Mouse (Mus musculus) forebrain, postnatal 0 days (tissue): ENCODE data around the gene Taf1d. TPM values are rescaled to one million over a fixed set of nuclear protein-coding genes. Genes with fewer than 3 reads are reported as not detected.
"Not testable (repeated sequence)": the region's sequence is repeated elsewhere in the genome, so short reads cannot be mapped to it uniquely, and the experiment has no call there.

Experiments
- ATAC-seq: fragments of 200-750 bp; cut with Nextera tagmentation; 2 replicates; pipeline ENCODE4 v1.8.0; 2017; ENCODE audit warnings: mild to moderate bottlenecking, moderate library complexity
- DNase-seq: peaks from one replicate; pipeline ENCODE4 v3.0.0-alpha.2; 2015
- H3K27ac ChIP-seq: fragments of 300-500 bp; sonication (generic); 2 replicates; pipeline ENCODE4 v1.5.1; 2014; ENCODE audit warnings: low read depth, mild to moderate bottlenecking, antibody characterized with exemption, low read length, moderate library complexity, mixed read lengths
- H3K27me3 ChIP-seq: fragments of 300-500 bp; sonication (generic); 2 replicates; pipeline ENCODE4 v1.6.1; 2014; ENCODE audit warnings: mild to moderate bottlenecking, low read length, mixed read lengths; ENCODE audit not compliant: insufficient read depth
- H3K36me3 ChIP-seq: fragments of 300-500 bp; sonication (generic); 2 replicates; pipeline ENCODE4 v1.6.1; 2014; ENCODE audit warnings: mild to moderate bottlenecking, moderate library complexity; ENCODE audit not compliant: insufficient read depth
- H3K4me1 ChIP-seq: fragments of 300-500 bp; sonication (generic); 2 replicates; pipeline ENCODE4 v1.6.1; 2014; ENCODE audit warnings: antibody characterized with exemption; ENCODE audit not compliant: insufficient read depth
- H3K4me2 ChIP-seq: fragments of 300-500 bp; sonication (generic); 2 replicates; pipeline ENCODE4 v1.6.1; 2014; ENCODE audit warnings: low read depth, mild to moderate bottlenecking, moderate library complexity
- H3K4me3 ChIP-seq: fragments of 300-500 bp; sonication (generic); 2 replicates; pipeline ENCODE4 v1.5.1; 2014; ENCODE audit warnings: low read depth, low read length, mixed read lengths
- H3K9ac ChIP-seq: fragments of 300-500 bp; sonication (generic); 2 replicates; pipeline ENCODE4 v1.6.1; 2014; ENCODE audit warnings: mild to moderate bottlenecking
- H3K9me3 ChIP-seq: fragments of 300-500 bp; sonication (generic); 2 replicates; pipeline ENCODE4 v1.6.1; 2016; ENCODE audit warnings: low read length
- CTCF ChIP-seq: sonication (generic); IDR thresholded peaks from 2 replicates; pipeline ENCODE4 v1.5.1; 2016; ENCODE audit warnings: antibody characterized with exemption, control low read depth, low read depth
- whole genome bisulfite sequencing: fragments of 180-500 bp; shearing (Covaris S2); extraction: QIAGEN DNeasy Blood & Tissue Kit; methylation state at CpG from one replicate; pipeline ENCODE4 v1.1.7; 2014; 5-methylcytosine and 5-hydroxymethylcytosine counted together
- polyA plus RNA-seq: library from polyadenylated mRNA; unstranded; fragments of >200 nt; fragmentation: Nextera tagmentation; extraction: Ambion mirVana; gene quantifications from 2 replicates; pipeline ENCODE4 v1.2.1, GENCODE M21; 2015
- total RNA-seq: library from RNA; depleted of rRNA; stranded (reverse); fragments of >200 nt; gene quantifications from 2 replicates; pipeline ENCODE4 v1.2.3, GENCODE M21; 2014

Taf1d gene
- total and polyA plus RNA-seq, 2 experiments from 2014 or later = 43.6 to 96.7 TPM

GRCm38 (mm10) chr9:15307257-15307656 lies 1.2 kb downstream of the Taf1d start:
- TF ChIP-seq CTCF = no peak
- H3K4me1 ChIP-seq = peaks cover 15% of the 10 kb centered on the region; the same call in 1 of the 2 replicates
- H3K27me3 ChIP-seq = no peaks in the 10 kb centered on the region
- peak overlapping the region; percentile 92 for H3K9ac ChIP-seq
- H3K9me3 ChIP-seq = no peaks in the 10 kb centered on the region
- no peak overlapping the region for H3K27ac ChIP-seq
- no peak for ATAC-seq
- no peak for DNase-seq
- H3K4me3 ChIP-seq = peak overlapping the region; percentile 84
- H3K4me2 ChIP-seq = peak overlapping the region; percentile 83
- 8% methylated on average over 6 of the region's 6 CpGs for whole genome bisulfite sequencing
- peaks cover 28% of the 10 kb centered on the region for H3K36me3 ChIP-seq

DNA sequence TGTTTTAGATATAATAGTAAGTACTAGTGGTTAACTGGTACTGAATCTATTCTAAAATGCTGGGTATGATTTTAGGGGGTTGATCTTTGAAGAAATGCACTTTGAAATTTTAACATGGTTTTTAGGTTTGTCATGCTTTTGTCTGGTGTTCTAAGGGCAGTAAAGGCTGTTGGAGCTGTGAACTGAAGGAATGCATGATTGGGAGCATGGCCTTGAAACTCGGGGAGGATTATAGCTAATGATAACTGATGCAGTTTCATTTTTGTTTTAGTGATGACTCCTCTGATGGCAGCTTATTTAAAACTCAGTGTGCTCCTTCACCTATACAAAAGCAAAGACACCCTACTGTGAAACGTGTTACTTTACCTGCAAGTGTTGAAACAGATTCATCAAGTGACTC lies 2.2 kb downstream of the Taf1d start:
- Histone ChIP-seq H3K36me3 (peaks cover 33% of the 10 kb centered on the region), H3K4me1 (peaks cover 15% of the 10 kb centered on the region; the same call in 1 of the 2 replicates), H3K9me3 (no peaks in the 10 kb centered on the region), H3K4me3 (no peak overlapping the region), H3K27me3 (no peaks in the 10 kb centered on the region), H3K27ac (no peak overlapping the region), H3K9ac (no peak overlapping the region), H3K4me2 (no peak overlapping the region)
- 55% methylated on average over 2 of the region's 2 CpGs for WGBS
- TF ChIP-seq CTCF = no peak
- no peak for DNase-seq
- ATAC-seq = no peak

DNA sequence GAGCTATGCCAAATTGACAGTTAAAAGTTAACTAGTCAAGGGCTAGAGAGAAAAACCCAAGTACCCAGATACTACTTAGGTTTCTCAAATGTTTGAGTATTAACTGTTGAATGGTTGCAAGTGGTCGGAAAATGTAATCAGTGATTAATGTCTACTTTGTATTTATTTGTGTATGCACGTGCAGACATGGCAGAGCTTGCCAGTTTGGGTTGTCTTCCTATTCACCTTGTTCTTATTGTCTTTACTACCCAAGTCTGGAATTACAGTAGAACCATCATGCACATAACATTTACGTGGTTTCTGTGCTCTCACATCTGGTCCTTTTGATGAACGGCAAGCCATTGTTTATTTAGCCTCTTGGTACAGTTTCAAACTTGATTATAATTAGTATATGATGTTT lies 3.4 kb downstream of the Taf1d start:
- TF ChIP-seq CTCF = no peak
- H3K36me3 ChIP-seq = peaks cover 44% of the 10 kb centered on the region

DNA sequence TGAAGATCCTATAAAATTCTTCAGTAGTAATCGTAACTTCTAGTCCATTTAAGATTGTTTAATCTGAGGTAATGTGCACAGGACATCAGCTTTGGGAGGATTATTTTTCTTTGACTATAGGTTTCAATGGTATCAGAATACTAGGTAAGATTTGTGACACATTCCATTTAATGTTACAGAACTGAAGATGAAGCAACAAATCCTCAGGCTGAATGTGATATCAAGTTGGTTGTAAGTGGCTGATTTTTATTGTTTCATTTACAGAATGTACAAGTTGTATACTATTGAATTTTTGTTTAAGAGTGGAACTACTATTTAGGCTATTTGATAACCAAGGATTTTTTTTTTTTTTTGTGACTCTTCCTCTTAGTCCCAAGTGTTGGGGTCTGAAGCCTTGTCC lies 4.2 kb downstream of the Taf1d start:
- no peak overlapping the region for H3K4me3 ChIP-seq
- no peaks in the 10 kb centered on the region for H3K9me3 ChIP-seq
- DNase-seq = no peak
- peaks cover 15% of the 10 kb centered on the region; the same call in 1 of the 2 replicates for H3K4me1 ChIP-seq
- no peaks in the 10 kb centered on the region for H3K27me3 ChIP-seq
- no peak for TF ChIP-seq CTCF
- no peak overlapping the region for H3K27ac ChIP-seq
- ATAC-seq = no peak
- no peak overlapping the region for H3K4me2 ChIP-seq
- H3K9ac ChIP-seq = no peak overlapping the region
- peaks cover 51% of the 10 kb centered on the region for H3K36me3 ChIP-seq
- WGBS = 89% methylated on average over 1 of the region's 1 CpGs

More for the DNA sequence above, 3.4 kb downstream of the Taf1d start:
- H3K4me2 ChIP-seq = no peak overlapping the region
- H3K27me3 ChIP-seq = no peaks in the 10 kb centered on the region
- H3K27ac ChIP-seq = no peak overlapping the region
- H3K9me3 ChIP-seq = no peaks in the 10 kb centered on the region
- H3K4me3 ChIP-seq = no peak overlapping the region
- DNase-seq = no peak
- ATAC-seq = no peak
- no peak overlapping the region for H3K9ac ChIP-seq
- WGBS = 76% methylated on average over 4 of the region's 4 CpGs
- peaks cover 15% of the 10 kb centered on the region; the same call in 1 of the 2 replicates for H3K4me1 ChIP-seq

- Histone ChIP-seq H3K27ac (no peak overlapping the region), H3K4me1 (peaks cover 13% of the 10 kb centered on the region; the same call in 1 of the 2 replicates), H3K9ac (no peak overlapping the region), H3K4me3 (no peak overlapping the region), H3K36me3 (peaks cover 63% of the 10 kb centered on the region), H3K9me3 (no peaks in the 10 kb centered on the region), H3K27me3 (no peaks in the 10 kb centered on the region), H3K4me2 (no peak overlapping the region)
- WGBS = 93% methylated on average over 2 of the region's 2 CpGs
- ATAC-seq (no peak), DNase-seq (no peak)
- no peak for TF ChIP-seq CTCF
Measured at GRCm38 (mm10) chr9:15312054-15312735, 6.2 kb downstream of the Taf1d start.

- ATAC-seq (no peak), DNase-seq (no peak)
- Histone ChIP-seq H3K27ac (no peak overlapping the region), H3K4me1 (0 out of 2 replicates have a peak, but pooled peaks cover 4% of the 10 kb centered on the region), H3K36me3 (peaks cover 75% of the 10 kb centered on the region), H3K4me3 (no peak overlapping the region), H3K9ac (no peak overlapping the region), H3K27me3 (no peaks in the 10 kb centered on the region), H3K9me3 (no peaks in the 10 kb centered on the region), H3K4me2 (no peak overlapping the region)
- WGBS = 92% methylated on average over 5 of the region's 5 CpGs
- TF ChIP-seq CTCF = no peak
Measured at GRCm38 (mm10) chr9:15313633-15314032, 7.6 kb downstream of the Taf1d start.

- WGBS = 98% methylated on average over 1 of the region's 1 CpGs
- ATAC-seq (no peak), DNase-seq (no peak)
- Histone ChIP-seq H3K4me2 (no peak overlapping the region), H3K36me3 (peaks cover 67% of the 10 kb centered on the region), H3K4me3 (no peak overlapping the region), H3K9ac (no peak overlapping the region), H3K4me1 (no peaks in the 10 kb centered on the region), H3K27ac (no peak overlapping the region), H3K9me3 (no peaks in the 10 kb centered on the region), H3K27me3 (no peaks in the 10 kb centered on the region)
- no peak for TF ChIP-seq CTCF
Measured at GRCm38 (mm10) chr9:15314619-15315018, 8.6 kb downstream of the Taf1d start.

GRCm38 (mm10) chr9:15316296-15316695 lies 10.3 kb downstream of the Taf1d start:
- not testable (repeated sequence) for H3K4me1 ChIP-seq, H3K9me3 ChIP-seq, H3K4me3 ChIP-seq, DNase-seq, H3K4me2 ChIP-seq, H3K9ac ChIP-seq, H3K27ac ChIP-seq, H3K27me3 ChIP-seq, ATAC-seq
- WGBS = 88% methylated on average over 1 of the region's 2 CpGs
- peaks cover 55% of the 10 kb centered on the region for H3K36me3 ChIP-seq
